Mouse (Mus musculus): Measurements from ENCODE around the gene Gmeb1. TPM values are rescaled to one million over a fixed set of nuclear protein-coding genes. Genes with fewer than 3 reads are reported as not detected.

Gmeb1 gene
- polyA plus RNA-seq, 1 experiment from 2014 or later = 28.1 TPM

DNA sequence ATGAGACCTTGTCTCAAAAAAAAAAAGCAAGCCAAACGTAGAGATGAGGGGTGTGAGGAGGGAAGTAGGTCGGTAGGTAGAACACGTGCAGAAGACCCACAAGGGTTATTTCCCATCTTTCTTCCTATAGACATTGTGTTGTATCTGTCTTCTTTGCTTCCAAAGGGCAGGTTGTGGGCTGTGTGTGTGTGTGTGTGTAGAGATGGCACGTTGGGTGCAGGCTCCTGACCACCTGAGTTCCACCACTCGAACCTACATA lies 885 bp upstream of the Gmeb1 start:
- ATAC-seq (replicated peaks; ENCODE audit: insufficient number of reproducible peaks, low FRiP score, low TSS enrichment) = no peak
- no peaks in the 10 kb centered on the region for H3K27me3 ChIP-seq (ENCODE audit: control insufficient read depth, insufficient read depth, low read length)
- no peak overlapping the region for H3K27ac ChIP-seq (ENCODE audit: low read depth, low read length)
- H3K4me3 ChIP-seq (ENCODE audit: low read depth, low read length) = no peak overlapping the region
- 75% methylated on average over 5 of the region's 5 CpGs for WGBS (ENCODE audit: insufficient replicate concordance)
- peak overlapping the region; percentile 98; the same call in 1 of the 2 replicates for H3K9ac ChIP-seq (ENCODE audit: low read depth, low read length)
- H3K9me3 ChIP-seq (replicated peaks; ENCODE audit: control insufficient read depth, low read length) = no peaks in the 10 kb centered on the region
- no peaks in the 10 kb centered on the region for H3K36me3 ChIP-seq (ENCODE audit: control insufficient read depth, insufficient read depth, low read length)
- peaks cover 17% of the 10 kb centered on the region for H3K4me1 ChIP-seq (ENCODE audit: control insufficient read depth, insufficient read depth, low read length)
- H3K4me2 ChIP-seq = peak overlapping the region; percentile 91

DNA sequence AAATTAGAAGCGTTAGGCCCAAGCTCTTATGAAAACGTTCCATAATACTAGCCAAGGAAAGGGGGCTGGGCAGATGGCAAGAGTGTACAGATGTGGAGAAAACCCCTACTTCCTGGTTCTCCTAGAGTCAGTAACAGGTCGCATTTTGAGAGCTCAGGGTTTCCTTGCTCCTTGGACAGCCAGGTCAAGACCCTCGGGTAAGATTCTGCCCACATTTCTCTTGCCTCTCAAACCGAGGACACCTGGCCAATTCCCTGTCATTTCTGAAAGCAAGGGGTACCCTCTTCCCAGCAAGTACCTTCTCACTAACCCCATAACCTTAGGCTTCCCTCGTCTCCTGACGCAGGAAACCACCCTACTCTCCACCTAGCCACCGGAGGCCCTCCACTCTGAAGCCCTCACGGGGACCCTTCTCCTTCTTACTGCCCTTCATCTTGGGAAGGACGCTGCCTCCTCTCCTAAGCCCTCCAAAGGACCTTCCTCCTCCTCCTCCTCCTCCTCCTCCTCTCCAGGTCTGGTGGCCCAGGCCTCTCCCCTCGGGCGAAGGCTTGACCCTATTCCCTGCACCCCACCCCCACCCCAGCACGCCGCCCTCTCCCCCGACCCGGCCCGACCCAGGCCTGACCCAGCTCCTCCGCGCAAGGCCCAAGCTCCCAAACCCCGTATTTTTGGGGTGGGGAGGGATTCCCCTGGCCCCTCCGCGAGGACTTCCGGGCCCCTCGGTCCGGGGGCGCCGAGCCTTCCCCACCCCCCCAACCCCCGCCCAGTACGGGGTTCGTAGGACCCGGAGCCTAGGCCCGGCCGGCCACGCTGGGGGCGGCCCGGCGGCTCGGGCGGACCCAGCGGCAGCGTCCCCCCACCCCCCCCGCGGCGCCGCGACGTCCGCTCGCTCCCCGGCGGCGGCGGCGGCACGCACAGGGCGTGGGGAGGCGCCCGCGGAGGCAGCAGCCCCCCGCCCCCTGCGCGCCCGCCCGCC lies 710 bp downstream of the Gmeb1 start:
- peak; percentile 70 for ATAC-seq (replicated peaks; ENCODE audit: insufficient number of reproducible peaks, low FRiP score, low TSS enrichment)

DNA sequence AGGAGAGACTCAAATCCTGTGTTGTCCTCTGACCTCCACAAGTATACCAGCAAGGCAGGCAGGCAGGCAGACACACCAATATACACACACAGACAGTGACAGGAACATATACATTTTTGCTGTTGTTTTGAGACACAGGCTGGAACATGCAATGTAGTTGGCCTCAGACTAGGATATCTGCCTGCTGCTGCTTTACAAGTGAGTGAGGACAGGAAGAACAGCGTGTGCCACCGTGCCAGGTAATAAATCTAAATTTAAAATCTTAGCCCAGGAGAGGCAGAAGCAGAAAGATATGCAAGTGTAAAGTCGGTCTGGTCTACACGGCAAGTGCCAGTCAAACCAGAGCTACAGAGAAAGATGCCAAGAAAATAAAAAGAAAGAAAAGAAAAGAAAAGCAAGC lies 2.2 kb downstream of the Gmeb1 start:
- ATAC-seq (replicated peaks; ENCODE audit: insufficient number of reproducible peaks, low FRiP score, low TSS enrichment) = no peak
- H3K4me2 ChIP-seq = peak overlapping the region; percentile 91; the same call in 1 of the 2 replicates
- no peaks in the 10 kb centered on the region for H3K27me3 ChIP-seq (ENCODE audit: control insufficient read depth, insufficient read depth, low read length)
- H3K4me3 ChIP-seq (ENCODE audit: low read depth, low read length) = no peak overlapping the region
- H3K36me3 ChIP-seq (ENCODE audit: control insufficient read depth, insufficient read depth, low read length) = no peaks in the 10 kb centered on the region
- no peaks in the 10 kb centered on the region for H3K9me3 ChIP-seq (replicated peaks; ENCODE audit: control insufficient read depth, low read length)
- peak overlapping the region; percentile 24; the same call in 1 of the 2 replicates for H3K9ac ChIP-seq (ENCODE audit: low read depth, low read length)
- H3K4me1 ChIP-seq (ENCODE audit: control insufficient read depth, insufficient read depth, low read length) = peaks cover 26% of the 10 kb centered on the region
- 70% methylated on average over 4 of the region's 4 CpGs for WGBS (ENCODE audit: insufficient replicate concordance)
- H3K27ac ChIP-seq (ENCODE audit: low read depth, low read length) = no peak overlapping the region

More for the DNA sequence above, 710 bp downstream of the Gmeb1 start:
- peaks cover 23% of the 10 kb centered on the region for H3K4me1 ChIP-seq (ENCODE audit: control insufficient read depth, insufficient read depth, low read length)
- no peaks in the 10 kb centered on the region for H3K36me3 ChIP-seq (ENCODE audit: control insufficient read depth, insufficient read depth, low read length)
- H3K9me3 ChIP-seq (replicated peaks; ENCODE audit: control insufficient read depth, low read length) = no peaks in the 10 kb centered on the region
- peak overlapping the region; percentile 98 for H3K9ac ChIP-seq (ENCODE audit: low read depth, low read length)
- peak overlapping the region; percentile 93 for H3K4me3 ChIP-seq (ENCODE audit: low read depth, low read length)
- H3K4me2 ChIP-seq = peak overlapping the region; percentile 91
- H3K27ac ChIP-seq (ENCODE audit: low read depth, low read length) = peak overlapping the region; percentile 97
- WGBS (ENCODE audit: insufficient replicate concordance) = 5% methylated on average over 27 of the region's 64 CpGs
- H3K27me3 ChIP-seq (ENCODE audit: control insufficient read depth, insufficient read depth, low read length) = no peaks in the 10 kb centered on the region

DNA sequence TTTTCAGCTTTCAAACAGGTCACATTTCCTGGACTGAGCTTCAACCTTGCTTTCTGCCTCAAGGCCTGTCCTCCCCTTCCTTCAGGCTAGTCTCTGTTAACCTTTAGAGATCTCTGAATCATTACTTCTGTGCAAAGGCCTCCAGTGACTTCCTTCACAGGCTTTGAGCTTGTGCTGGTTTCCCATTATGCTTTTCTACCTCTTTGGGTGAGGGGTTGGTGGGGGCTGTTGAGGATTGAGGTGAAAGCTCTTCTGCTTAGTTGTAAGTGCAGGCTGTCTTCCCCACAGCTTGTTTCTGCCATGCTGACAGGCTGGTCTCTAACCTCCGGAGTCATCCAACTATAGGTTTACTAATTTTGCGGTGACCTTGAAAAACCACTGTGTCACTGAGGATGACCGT lies 5.0 kb downstream of the Gmeb1 start:
- Histone ChIP-seq H3K9ac (ENCODE audit: low read depth, low read length) (no peak overlapping the region), H3K4me2 (no peak overlapping the region), H3K4me3 (ENCODE audit: low read depth, low read length) (no peak overlapping the region), H3K9me3 (replicated peaks; ENCODE audit: control insufficient read depth, low read length) (no peaks in the 10 kb centered on the region), H3K27me3 (ENCODE audit: control insufficient read depth, insufficient read depth, low read length) (no peaks in the 10 kb centered on the region), H3K4me1 (ENCODE audit: control insufficient read depth, insufficient read depth, low read length) (peaks cover 37% of the 10 kb centered on the region), H3K27ac (ENCODE audit: low read depth, low read length) (no peak overlapping the region), H3K36me3 (ENCODE audit: control insufficient read depth, insufficient read depth, low read length) (0 out of 2 replicates have a peak, but pooled peaks cover 6% of the 10 kb centered on the region)
- no peak for ATAC-seq (replicated peaks; ENCODE audit: insufficient number of reproducible peaks, low FRiP score, low TSS enrichment)
- 83% methylated on average over 3 of the region's 3 CpGs for WGBS (ENCODE audit: insufficient replicate concordance)

DNA sequence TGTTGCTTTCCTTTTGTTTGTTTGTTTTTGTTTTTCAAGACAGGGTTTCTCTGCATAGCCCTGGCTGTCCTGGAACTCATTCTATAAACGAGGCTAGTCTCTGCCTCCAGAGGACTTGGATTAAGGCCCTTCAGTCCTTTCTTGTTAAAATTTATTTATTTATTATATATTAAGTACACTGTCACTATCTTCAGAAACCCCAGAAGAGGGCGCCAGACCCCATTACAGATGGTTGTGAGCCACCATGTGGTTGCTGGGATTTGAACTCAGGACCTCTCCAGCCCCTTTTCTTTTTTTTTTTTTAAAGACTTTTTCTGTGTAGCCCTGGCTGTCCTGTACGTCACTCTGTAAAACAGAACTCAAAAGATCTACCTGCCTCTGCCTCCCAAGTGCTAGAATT lies 6.4 kb downstream of the Gmeb1 start:
- Histone ChIP-seq H3K4me2 (no peak overlapping the region), H3K36me3 (ENCODE audit: control insufficient read depth, insufficient read depth, low read length) (peaks cover 17% of the 10 kb centered on the region; the same call in 1 of the 2 replicates), H3K4me1 (ENCODE audit: control insufficient read depth, insufficient read depth, low read length) (peaks cover 34% of the 10 kb centered on the region), H3K27me3 (ENCODE audit: control insufficient read depth, insufficient read depth, low read length) (no peaks in the 10 kb centered on the region), H3K4me3 (ENCODE audit: low read depth, low read length) (no peak overlapping the region), H3K9ac (ENCODE audit: low read depth, low read length) (no peak overlapping the region), H3K27ac (ENCODE audit: low read depth, low read length) (no peak overlapping the region), H3K9me3 (replicated peaks; ENCODE audit: control insufficient read depth, low read length) (no peaks in the 10 kb centered on the region)
- no peak for ATAC-seq (replicated peaks; ENCODE audit: insufficient number of reproducible peaks, low FRiP score, low TSS enrichment)
- 70% methylated on average over 3 of the region's 3 CpGs for WGBS (ENCODE audit: insufficient replicate concordance)

DNA sequence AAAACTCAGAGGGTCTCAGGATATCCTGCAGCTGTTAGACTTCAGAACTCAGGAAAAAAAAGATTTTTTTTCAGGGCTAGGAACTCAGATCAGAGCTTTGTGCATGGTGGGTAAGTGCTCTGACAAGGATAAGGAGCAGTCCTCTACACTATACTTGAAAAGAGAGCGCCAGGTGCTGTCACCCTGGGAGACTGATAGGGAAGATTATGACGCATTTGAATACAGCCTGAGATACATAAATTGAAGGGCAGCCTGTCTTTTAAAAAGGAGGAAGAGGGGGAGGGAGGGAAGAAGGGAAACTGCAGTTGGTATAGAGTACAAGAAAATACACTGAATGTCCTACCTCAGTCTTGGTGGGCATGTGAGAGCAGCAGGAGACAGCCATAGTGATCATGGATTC lies 7.8 kb downstream of the Gmeb1 start:
- Histone ChIP-seq H3K27ac (ENCODE audit: low read depth, low read length) (peak overlapping the region; percentile 4; the same call in 1 of the 2 replicates), H3K9me3 (replicated peaks; ENCODE audit: control insufficient read depth, low read length) (no peaks in the 10 kb centered on the region), H3K27me3 (ENCODE audit: control insufficient read depth, insufficient read depth, low read length) (no peaks in the 10 kb centered on the region), H3K4me2 (no peak overlapping the region), H3K4me3 (ENCODE audit: low read depth, low read length) (no peak overlapping the region), H3K36me3 (ENCODE audit: control insufficient read depth, insufficient read depth, low read length) (peaks cover 22% of the 10 kb centered on the region), H3K4me1 (ENCODE audit: control insufficient read depth, insufficient read depth, low read length) (peaks cover 21% of the 10 kb centered on the region), H3K9ac (ENCODE audit: low read depth, low read length) (no peak overlapping the region)
- no peak for ATAC-seq (replicated peaks; ENCODE audit: insufficient number of reproducible peaks, low FRiP score, low TSS enrichment)
- 47% methylated on average over 2 of the region's 2 CpGs for WGBS (ENCODE audit: insufficient replicate concordance)

DNA sequence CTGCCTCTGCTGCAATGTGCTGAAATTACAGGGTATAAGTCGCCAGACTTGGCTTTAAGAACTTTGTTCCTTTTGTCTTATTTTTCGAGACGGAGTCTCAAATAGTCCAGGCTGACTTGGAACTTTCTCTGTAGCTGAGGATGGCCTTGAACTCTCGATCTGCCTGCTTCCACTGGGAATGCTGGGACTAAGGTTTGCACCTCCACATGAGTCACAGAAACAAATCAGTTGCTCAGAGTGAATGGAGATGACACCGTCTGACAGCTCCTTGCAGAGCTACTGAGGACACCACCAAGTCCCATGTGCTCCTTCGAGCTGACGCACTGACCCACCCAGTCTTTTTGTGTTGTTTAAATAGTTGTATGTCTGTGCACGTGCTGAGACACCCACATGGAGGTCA lies 8.3 kb downstream of the Gmeb1 start:
- H3K9ac ChIP-seq (ENCODE audit: low read depth, low read length) = no peak overlapping the region
- no peaks in the 10 kb centered on the region for H3K27me3 ChIP-seq (ENCODE audit: control insufficient read depth, insufficient read depth, low read length)
- H3K9me3 ChIP-seq (replicated peaks; ENCODE audit: control insufficient read depth, low read length) = no peaks in the 10 kb centered on the region
- 0 out of 2 replicates have a peak overlapping the region, but pooled peaks have one; percentile 4 for H3K27ac ChIP-seq (ENCODE audit: low read depth, low read length)
- H3K4me3 ChIP-seq (ENCODE audit: low read depth, low read length) = no peak overlapping the region
- ATAC-seq (replicated peaks; ENCODE audit: insufficient number of reproducible peaks, low FRiP score, low TSS enrichment) = no peak
- peaks cover 24% of the 10 kb centered on the region for H3K36me3 ChIP-seq (ENCODE audit: control insufficient read depth, insufficient read depth, low read length)
- WGBS (ENCODE audit: insufficient replicate concordance) = 81% methylated on average over 8 of the region's 8 CpGs
- no peak overlapping the region for H3K4me2 ChIP-seq
- H3K4me1 ChIP-seq (ENCODE audit: control insufficient read depth, insufficient read depth, low read length) = peaks cover 19% of the 10 kb centered on the region

DNA sequence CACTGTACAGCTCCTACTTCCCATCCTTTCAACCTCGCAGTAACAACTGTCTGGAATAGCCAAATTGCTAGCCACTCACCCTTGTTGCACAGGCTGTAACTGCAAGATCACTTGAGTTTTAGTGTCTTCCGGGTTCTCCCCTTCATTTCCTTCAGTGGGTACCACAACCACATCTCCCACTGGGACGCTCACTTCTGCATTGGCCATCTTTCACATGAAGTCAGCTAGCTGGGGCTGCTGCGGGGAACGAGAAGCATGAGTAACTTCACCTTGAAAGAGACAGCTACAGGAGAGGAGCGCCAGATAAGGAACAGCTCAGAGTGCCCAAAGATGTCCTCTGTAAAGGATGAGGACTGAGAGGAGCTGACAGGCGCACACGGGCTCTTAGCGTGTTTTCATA lies 9.8 kb downstream of the Gmeb1 start:
- Histone ChIP-seq H3K4me3 (ENCODE audit: low read depth, low read length) (no peak overlapping the region), H3K9ac (ENCODE audit: low read depth, low read length) (no peak overlapping the region), H3K4me1 (ENCODE audit: control insufficient read depth, insufficient read depth, low read length) (peaks cover 17% of the 10 kb centered on the region), H3K27ac (ENCODE audit: low read depth, low read length) (no peak overlapping the region), H3K4me2 (no peak overlapping the region), H3K9me3 (replicated peaks; ENCODE audit: control insufficient read depth, low read length) (no peaks in the 10 kb centered on the region), H3K36me3 (ENCODE audit: control insufficient read depth, insufficient read depth, low read length) (peaks cover 28% of the 10 kb centered on the region), H3K27me3 (ENCODE audit: control insufficient read depth, insufficient read depth, low read length) (no peaks in the 10 kb centered on the region)
- 87% methylated on average over 9 of the region's 9 CpGs for WGBS (ENCODE audit: insufficient replicate concordance)
- no peak for ATAC-seq (replicated peaks; ENCODE audit: insufficient number of reproducible peaks, low FRiP score, low TSS enrichment)

Data from heart, embryonic 11.5 days (tissue).